Mouse (Mus musculus): ENCODE data around the gene Magi3.

DNA sequence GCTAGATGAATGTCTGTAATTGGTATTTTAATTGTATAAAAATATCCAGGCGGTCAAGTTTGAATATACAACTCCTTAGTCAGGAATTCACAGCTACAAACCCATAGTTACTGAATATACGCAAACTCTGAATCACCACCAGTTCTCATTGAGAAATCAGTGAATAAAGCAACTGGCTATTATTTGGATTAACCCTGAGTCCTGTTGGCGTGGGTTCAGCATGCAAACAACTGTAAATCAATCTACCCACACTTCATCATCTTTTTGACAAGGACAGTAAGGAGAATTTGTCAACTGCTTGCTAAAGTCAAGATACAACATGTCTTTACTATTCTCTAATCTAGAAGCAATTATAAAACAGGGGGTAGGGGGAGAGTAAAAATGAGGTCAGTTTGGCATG is 110.7 kb downstream of the Magi3 start:
- TF ChIP-seq POLR2A (IDR thresholded peaks at IDR 0.05; ENCODE audit: insufficient read depth, low read length) (no peak), EP300 (IDR thresholded peaks at IDR 0.05; ENCODE audit: insufficient read depth, low read depth, low read length) (no peak)

Data from ES-Bruce4 (cell line).